Mouse (Mus musculus) embryonic facial prominence, embryonic 14.5 days (tissue): Measurements from ENCODE around the gene Klhl24. TPM values are rescaled to one million over a fixed set of nuclear protein-coding genes. Genes with fewer than 3 reads are reported as not detected.

Experiments
- ATAC-seq: fragments of 200-750 bp; cut with Nextera tagmentation; 2 replicates; pipeline ENCODE4 v1.8.0; 2017; ENCODE audit warnings: low read depth, moderate number of reproducible peaks, moderate TSS enrichment
- DNase-seq: peaks from one replicate; pipeline ENCODE4 v3.0.0-alpha.2; 2015; ENCODE audit warnings: low spot score
- H3K27ac ChIP-seq: fragments of 300-500 bp; sonication (generic); replicated peaks from 2 replicates; pipeline ENCODE4 v1.5.1; 2014; ENCODE audit warnings: low read depth, mild to moderate bottlenecking, low read length, moderate library complexity
- H3K27me3 ChIP-seq: fragments of 300-500 bp; sonication (generic); replicated peaks from 2 replicates; pipeline ENCODE4 v1.6.1; 2014; ENCODE audit warnings: low read length; ENCODE audit not compliant: control insufficient read depth, insufficient read depth
- H3K36me3 ChIP-seq: fragments of 300-500 bp; sonication (generic); 2 replicates; pipeline ENCODE4 v1.6.1; 2014; ENCODE audit warnings: low read length, mixed read lengths; ENCODE audit not compliant: control insufficient read depth, insufficient read depth
- H3K4me1 ChIP-seq: fragments of 300-500 bp; sonication (generic); 2 replicates; pipeline ENCODE4 v1.6.1; 2014; ENCODE audit warnings: antibody characterized with exemption, low read length; ENCODE audit not compliant: control insufficient read depth, insufficient read depth
- H3K4me2 ChIP-seq: fragments of 300-500 bp; sonication (generic); 2 replicates; pipeline ENCODE4 v1.6.1; 2014; ENCODE audit warnings: low read depth, mild to moderate bottlenecking, low read length, moderate library complexity, mixed read lengths
- H3K4me3 ChIP-seq: fragments of 300-500 bp; sonication (generic); 2 replicates; pipeline ENCODE4 v1.5.1; 2014; ENCODE audit warnings: low read depth, mild to moderate bottlenecking, low read length
- H3K9ac ChIP-seq: fragments of 300-500 bp; sonication (generic); 2 replicates; pipeline ENCODE4 v1.6.1; 2014; ENCODE audit warnings: low read depth, mild to moderate bottlenecking, low read length, moderate library complexity, mixed read lengths
- H3K9me3 ChIP-seq: fragments of 300-500 bp; sonication (generic); 2 replicates; pipeline ENCODE4 v1.6.1; 2016; ENCODE audit warnings: low read length; ENCODE audit not compliant: control insufficient read depth
- WGBS: fragments of 180-500 bp; shearing (Covaris S2); extraction: QIAGEN DNeasy Blood & Tissue Kit; methylation state at CpG from one replicate; pipeline ENCODE4 v1.1.7; 2014; 5-methylcytosine and 5-hydroxymethylcytosine counted together
- polyA plus RNA-seq: library from polyadenylated mRNA; unstranded; fragments of >200 nt; fragmentation: Nextera tagmentation; extraction: Ambion mirVana; gene quantifications from 2 replicates; pipeline ENCODE4 v1.2.1, GENCODE M21; 2014

Klhl24 gene
- polyA plus RNA-seq, 1 experiment from 2014 or later, result 23.1 TPM

DNA sequence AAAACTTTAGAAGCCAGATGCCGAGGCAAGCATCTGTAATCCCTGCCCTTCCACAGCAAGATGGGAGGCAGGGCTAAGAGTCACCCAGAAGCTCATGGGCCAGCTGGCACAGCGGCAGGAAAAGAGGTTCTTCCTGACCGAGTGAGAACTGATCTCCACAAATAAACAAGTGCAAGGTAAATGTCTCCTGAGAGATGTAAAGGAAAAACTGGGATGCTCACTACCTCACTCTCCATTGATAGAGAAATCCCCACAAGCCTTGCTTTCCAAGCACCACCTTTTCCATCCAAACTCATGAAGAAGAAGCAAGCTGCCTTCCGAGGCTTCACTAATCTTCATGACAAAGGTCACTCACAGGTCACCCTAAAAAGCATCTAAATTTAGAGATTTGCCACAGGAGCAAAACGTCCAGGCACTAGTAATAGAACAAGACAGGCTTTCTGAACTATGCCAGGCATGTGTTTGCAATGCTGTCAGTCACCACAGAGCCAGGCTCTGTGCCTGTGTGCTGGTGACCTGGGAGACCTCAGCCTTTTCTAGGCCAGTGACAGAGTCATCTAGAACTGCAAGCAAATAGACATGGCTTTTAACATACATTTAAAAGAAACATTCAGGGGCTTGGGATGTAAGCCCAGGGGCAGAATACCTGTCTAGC is 6.3 kb upstream of the Klhl24 start:
- Histone ChIP-seq H3K4me3 (no peak overlapping the region), H3K9ac (no peak overlapping the region), H3K27ac (no peak overlapping the region), H3K4me1 (no peaks in the 10 kb centered on the region), H3K27me3 (no peaks in the 10 kb centered on the region), H3K9me3 (no peaks in the 10 kb centered on the region), H3K36me3 (no peaks in the 10 kb centered on the region), H3K4me2 (no peak overlapping the region)
- DNase-seq (no peak), ATAC-seq (no peak)
- 22% methylated on average over 5 of the region's 5 CpGs for WGBS

DNA sequence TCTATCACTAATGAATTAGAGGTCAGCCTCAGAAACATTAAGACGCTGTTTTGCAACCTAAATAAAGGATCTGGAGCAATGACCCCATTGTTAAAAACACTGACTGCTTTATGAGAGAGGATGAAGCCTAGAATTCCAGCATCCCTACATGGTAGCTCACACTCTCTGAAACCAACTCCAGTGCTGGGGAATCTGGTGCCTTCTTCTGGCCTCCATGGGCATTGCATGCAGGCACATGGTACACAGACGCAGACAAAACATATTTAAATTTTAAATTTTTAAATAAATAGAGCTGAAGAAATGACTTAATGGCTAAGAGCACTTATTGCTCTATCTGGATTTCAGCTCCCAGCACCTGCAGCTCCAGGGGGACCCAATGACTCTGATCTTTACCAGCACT is 1.4 kb upstream of the Klhl24 start:
- no peaks in the 10 kb centered on the region for H3K36me3 ChIP-seq
- H3K27me3 ChIP-seq, result no peaks in the 10 kb centered on the region
- H3K4me2 ChIP-seq, result no peak overlapping the region
- no peak overlapping the region for H3K4me3 ChIP-seq
- 84% methylated on average over 2 of the region's 2 CpGs for WGBS
- no peak overlapping the region for H3K9ac ChIP-seq
- no peaks in the 10 kb centered on the region for H3K4me1 ChIP-seq
- H3K9me3 ChIP-seq, result no peaks in the 10 kb centered on the region
- DNase-seq, result no peak
- ATAC-seq, result no peak
- no peak overlapping the region for H3K27ac ChIP-seq

DNA sequence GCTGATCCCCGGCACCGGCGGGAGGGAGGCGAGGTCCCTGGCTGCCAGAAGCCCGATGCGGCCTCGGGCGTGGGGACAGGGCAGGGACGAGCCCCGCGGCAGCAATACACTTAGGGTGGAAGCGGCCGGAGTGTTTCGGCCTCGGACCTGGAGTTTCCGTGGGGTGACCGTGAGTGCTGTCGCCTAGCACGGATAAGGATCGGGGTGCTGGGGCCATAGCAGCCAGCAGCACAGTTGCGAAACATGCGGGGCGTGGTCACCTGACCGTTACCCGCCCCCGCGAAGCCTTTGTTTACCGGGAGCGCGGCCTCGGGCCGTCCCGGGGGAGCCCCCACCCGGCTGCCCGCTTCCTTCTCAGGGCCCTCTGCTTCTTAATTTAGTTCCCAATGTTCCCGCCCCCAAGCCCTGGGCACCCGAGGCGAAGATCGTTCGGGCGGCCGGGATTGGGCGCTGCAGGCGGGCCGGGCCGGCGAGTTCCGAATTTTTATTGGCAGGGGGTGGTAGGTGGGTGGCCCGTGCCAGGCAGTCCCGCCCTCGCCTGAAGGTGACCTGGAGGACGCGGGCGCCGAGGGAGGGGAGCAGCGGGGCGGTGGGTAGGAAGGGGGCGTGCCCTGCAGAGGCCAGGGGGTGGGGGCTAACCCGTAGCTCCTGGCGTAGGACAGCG is 501 bp downstream of the Klhl24 start:
- Histone ChIP-seq H3K9ac (peak overlapping the region; percentile 97), H3K4me3 (peak overlapping the region; percentile 99), H3K4me1 (no peaks in the 10 kb centered on the region), H3K27ac (peak overlapping the region; percentile 99), H3K27me3 (no peaks in the 10 kb centered on the region), H3K9me3 (peaks cover 5% of the 10 kb centered on the region; the same call in 1 of the 2 replicates), H3K4me2 (peak overlapping the region; percentile 61), H3K36me3 (peaks cover 6% of the 10 kb centered on the region; the same call in 1 of the 2 replicates)
- DNase-seq (peak; percentile 95), ATAC-seq (peak; percentile 93)
- under 1% methylated on average over 41 of the region's 61 CpGs for WGBS

DNA sequence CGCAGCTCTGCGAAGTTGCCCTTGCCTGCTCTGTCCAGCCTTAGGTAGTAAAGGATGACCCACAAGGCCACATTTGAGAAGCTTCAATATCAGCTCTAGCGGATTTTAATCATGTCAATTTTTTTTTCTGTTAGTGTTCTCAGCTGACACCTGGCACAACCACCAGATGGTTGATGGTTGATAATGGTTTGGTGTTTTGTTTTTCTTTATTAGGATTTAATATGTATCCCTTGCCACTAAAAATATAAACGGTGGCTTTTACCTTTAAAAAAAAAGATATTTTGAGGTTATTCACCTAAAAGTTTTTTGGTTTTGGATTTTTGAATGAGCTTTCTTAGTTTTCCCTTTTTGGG is 1.0 kb downstream of the Klhl24 start:
- Histone ChIP-seq H3K4me1 (no peaks in the 10 kb centered on the region), H3K9ac (peak overlapping the region; percentile 97), H3K27me3 (no peaks in the 10 kb centered on the region), H3K4me2 (peak overlapping the region; percentile 61), H3K27ac (peak overlapping the region; percentile 99), H3K4me3 (peak overlapping the region; percentile 99), H3K36me3 (peaks cover 11% of the 10 kb centered on the region), H3K9me3 (peaks cover 9% of the 10 kb centered on the region)
- 7% methylated on average over 4 of the region's 4 CpGs for WGBS
- no peak for ATAC-seq
- no peak for DNase-seq

DNA sequence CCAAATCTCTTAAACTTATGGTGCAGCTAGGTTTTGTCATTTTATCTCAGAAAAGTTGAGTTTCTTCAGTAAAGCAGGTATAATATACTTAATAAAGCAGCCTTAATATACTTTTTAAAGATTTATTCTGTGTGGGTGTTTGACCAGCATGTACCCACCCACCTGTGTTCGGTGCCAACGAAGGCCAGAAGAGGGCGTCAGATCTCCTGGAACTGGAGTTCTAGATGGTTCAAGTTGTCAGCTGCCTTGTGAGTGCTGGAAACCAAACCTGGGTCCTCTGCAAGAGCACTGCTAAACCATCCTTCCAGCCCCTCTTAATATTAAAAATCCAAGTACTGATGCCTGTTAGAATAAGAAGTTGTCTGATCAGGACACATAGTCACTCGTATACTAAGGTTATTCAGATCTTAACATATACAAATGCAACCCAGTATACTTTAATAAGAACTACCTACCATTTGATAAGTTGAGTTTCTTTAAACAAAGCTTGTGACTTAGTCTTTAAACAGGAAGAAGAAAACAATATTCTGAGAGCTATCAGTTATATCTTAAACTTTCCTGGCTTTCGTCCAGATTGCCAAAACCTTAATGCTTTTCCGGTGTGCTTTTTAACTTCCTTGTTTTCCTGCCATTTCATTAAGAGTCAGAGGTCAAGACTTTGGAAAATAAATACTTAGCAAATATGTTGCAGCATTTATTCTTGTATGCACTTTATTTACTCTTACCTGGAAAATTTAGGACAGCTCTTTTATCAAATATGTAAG is 1.7 kb downstream of the Klhl24 start:
- Histone ChIP-seq H3K4me1 (no peaks in the 10 kb centered on the region), H3K27me3 (no peaks in the 10 kb centered on the region), H3K9ac (no peak overlapping the region), H3K9me3 (peaks cover 16% of the 10 kb centered on the region), H3K36me3 (peaks cover 18% of the 10 kb centered on the region), H3K27ac (no peak overlapping the region), H3K4me2 (peak overlapping the region; percentile 61; the same call in 1 of the 2 replicates), H3K4me3 (peak overlapping the region; percentile 99)
- 93% methylated on average over 6 of the region's 6 CpGs for WGBS
- ATAC-seq, result no peak
- DNase-seq, result no peak

- 98% methylated on average over 8 of the region's 8 CpGs for WGBS
- Histone ChIP-seq H3K4me1 (no peaks in the 10 kb centered on the region), H3K9me3 (peaks cover 21% of the 10 kb centered on the region), H3K27me3 (no peaks in the 10 kb centered on the region), H3K27ac (no peak overlapping the region), H3K4me2 (no peak overlapping the region), H3K4me3 (no peak overlapping the region), H3K9ac (no peak overlapping the region), H3K36me3 (peaks cover 67% of the 10 kb centered on the region)
- no peak for DNase-seq
- ATAC-seq, result no peak
Observed at GRCm38 (mm10) chr16:20106996-20107395, 9.7 kb downstream of the Klhl24 start.

DNA sequence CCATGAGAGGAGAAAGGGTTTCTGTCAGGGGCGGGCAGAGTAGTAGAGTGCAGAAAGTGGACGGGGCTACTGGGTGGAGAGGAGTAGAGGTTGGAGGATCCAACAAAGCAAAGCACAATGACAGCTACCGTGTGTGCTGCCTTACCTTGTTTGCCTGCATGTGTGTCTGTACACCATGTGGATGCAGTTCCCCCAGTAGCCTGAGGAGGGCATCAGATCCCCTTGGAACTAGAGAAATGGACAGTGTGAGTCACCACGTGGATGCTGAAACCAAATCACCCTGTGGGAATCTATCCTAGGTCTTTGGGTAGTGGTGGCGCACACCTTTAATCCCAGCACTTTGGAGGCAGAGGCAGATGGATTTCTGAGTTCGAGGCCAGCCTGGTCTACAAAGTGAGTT is 11.6 kb downstream of the Klhl24 start:
- WGBS, result 98% methylated on average over 6 of the region's 6 CpGs

DNA sequence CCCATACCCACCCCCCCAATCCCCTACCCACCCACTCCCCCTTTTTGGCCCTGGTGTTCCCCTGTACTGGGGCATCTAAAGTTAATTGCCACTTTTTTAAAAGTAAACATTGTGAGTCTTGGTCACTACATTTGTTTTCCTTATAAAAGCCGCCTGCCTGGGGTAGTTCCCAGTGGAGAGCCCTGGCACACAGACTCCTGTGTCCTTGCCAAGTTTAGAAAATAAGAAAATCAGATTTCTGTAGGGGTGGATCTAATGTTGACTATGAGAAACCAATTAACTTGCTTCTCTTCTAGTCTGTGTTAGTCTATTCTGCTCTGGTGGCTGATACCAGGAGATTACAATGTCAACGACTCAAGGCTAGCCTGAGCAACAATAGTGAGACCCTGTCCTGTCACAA is 15.3 kb downstream of the Klhl24 start:
- no peaks in the 10 kb centered on the region for H3K27me3 ChIP-seq
- H3K4me1 ChIP-seq, result no peaks in the 10 kb centered on the region
- no peaks in the 10 kb centered on the region for H3K9me3 ChIP-seq
- H3K4me2 ChIP-seq, result no peak overlapping the region
- DNase-seq (no peak), ATAC-seq (no peak; the same call in 1 of the 2 replicates)
- no peak overlapping the region for H3K9ac ChIP-seq
- 81% methylated on average over 2 of the region's 2 CpGs for WGBS
- H3K27ac ChIP-seq, result no peak overlapping the region
- no peak overlapping the region for H3K4me3 ChIP-seq
- H3K36me3 ChIP-seq, result peaks cover 51% of the 10 kb centered on the region

More for the DNA sequence above, 11.6 kb downstream of the Klhl24 start:
- no peaks in the 10 kb centered on the region for H3K4me1 ChIP-seq
- no peak overlapping the region for H3K9ac ChIP-seq
- peaks cover 6% of the 10 kb centered on the region for H3K9me3 ChIP-seq
- H3K27me3 ChIP-seq, result no peaks in the 10 kb centered on the region
- DNase-seq (no peak), ATAC-seq (no peak)
- peaks cover 55% of the 10 kb centered on the region for H3K36me3 ChIP-seq
- H3K27ac ChIP-seq, result no peak overlapping the region
- H3K4me2 ChIP-seq, result no peak overlapping the region
- no peak overlapping the region for H3K4me3 ChIP-seq
